Mouse (Mus musculus) CH12.LX (cell line): Measurements from ENCODE around the gene Fos. TPM values are rescaled to one million over a fixed set of nuclear protein-coding genes. Genes with fewer than 3 reads are reported as not detected.

Experiments
- DNase-seq: peaks from one replicate; pipeline ENCODE4 v3.0.0-alpha.2; 2013; ENCODE audit errors: extremely low read depth
- H3K27ac ChIP-seq: 2 replicates; pipeline ENCODE4 v1.5.1; 2012; ENCODE audit warnings: low read depth, mild to moderate bottlenecking, control low read depth, moderate library complexity; ENCODE audit not compliant: insufficient read depth
- H3K27me3 ChIP-seq: replicated peaks from 2 replicates; pipeline ENCODE3; 2012; ENCODE audit warnings: inconsistent platforms
- H3K36me3 ChIP-seq, 2 experiments: replicated peaks in 1 of 2; 2 replicates each; pipeline versions ENCODE3 to v1.6.1; 2012; ENCODE audit warnings: inconsistent platforms in 1 of 2, low read length in 1 of 2, mild to moderate bottlenecking in 1 of 2, mixed read lengths in 1 of 2, moderate library complexity in 1 of 2; ENCODE audit not compliant: control insufficient read depth in 1 of 2, insufficient read depth in 1 of 2
- H3K4me1 ChIP-seq, 2 experiments: 2 replicates each; pipeline ENCODE4 v1.6.1; 2012; ENCODE audit warnings: inconsistent platforms in 1 of 2, moderate library complexity in 1 of 2; ENCODE audit not compliant: insufficient read depth in 2 of 2, control insufficient read depth in 1 of 2
- H3K4me2 ChIP-seq: 2 replicates; pipeline ENCODE4 v1.6.1; 2012; ENCODE audit warnings: low read depth, mild to moderate bottlenecking, control low read depth; ENCODE audit not compliant: poor library complexity, insufficient read depth, severe bottlenecking
- H3K4me3 ChIP-seq, 3 experiments: fragments of 150-350 bp in 1 of 3; sonication (generic) in 1 of 3; replicated peaks in 1 of 3; 2 replicates each; pipeline versions ENCODE3 to v1.5.1; 2011 to 2012; ENCODE audit warnings: low read depth in 2 of 3, low read length in 2 of 3, mild to moderate bottlenecking in 2 of 3, moderate library complexity in 2 of 3, control low read depth in 1 of 3, improper control_type of control experiment in 1 of 3, inconsistent platforms in 1 of 3, mixed read lengths in 1 of 3; ENCODE audit not compliant: poor library complexity in 1 of 3
- H3K79me2 ChIP-seq: replicated peaks from 2 replicates; pipeline ENCODE4 v1.6.1; 2012; ENCODE audit warnings: mild to moderate bottlenecking, moderate library complexity; ENCODE audit not compliant: control insufficient read depth, poor library complexity, insufficient read depth, severe bottlenecking; ENCODE audit errors: extremely low read depth
- H3K9ac ChIP-seq: 2 replicates; pipeline ENCODE4 v1.6.1; 2012; ENCODE audit warnings: low read depth, mild to moderate bottlenecking, control low read depth, moderate library complexity; ENCODE audit not compliant: insufficient read depth
- H3K9me3 ChIP-seq: replicated peaks from 2 replicates; pipeline ENCODE3; 2012; ENCODE audit warnings: low read length, inconsistent platforms, mixed read lengths
- BHLHE40 ChIP-seq: IDR thresholded peaks from 2 replicates; pipeline ENCODE4 v1.6.1; 2011; ENCODE audit warnings: mild to moderate bottlenecking, low read depth, low read length, improper control_type of control experiment
- CHD1 ChIP-seq: IDR thresholded peaks from 2 replicates; pipeline ENCODE4 v1.6.1; 2012; ENCODE audit warnings: low read depth, low read length, improper control_type of control experiment, inconsistent platforms
- CTCF ChIP-seq, 2 experiments: IDR thresholded peaks in 1 of 2; conservative IDR thresholded peaks in 1 of 2; 2 replicates each; pipeline ENCODE4 v1.5.1; 2011 to 2012; ENCODE audit warnings: low read depth in 2 of 2, low read length in 2 of 2, improper control_type of control experiment in 1 of 2, inconsistent platforms in 1 of 2, mild to moderate bottlenecking in 1 of 2, moderate library complexity in 1 of 2
- ELF1 ChIP-seq: IDR thresholded peaks from 2 replicates; pipeline ENCODE4 v1.6.1; 2014; ENCODE audit warnings: low read depth, mild to moderate bottlenecking, inconsistent platforms, low read length, improper control_type of control experiment
- EP300 ChIP-seq: IDR thresholded peaks from 2 replicates; pipeline ENCODE4 v1.6.1; 2011; ENCODE audit warnings: low read length, improper control_type of control experiment
- ETS1 ChIP-seq: conservative IDR thresholded peaks from 2 replicates; pipeline ENCODE4 v1.6.1; 2012; ENCODE audit warnings: low read depth, mild to moderate bottlenecking, inconsistent platforms, low read length, improper control_type of control experiment, moderate library complexity
- GABPA ChIP-seq: IDR thresholded peaks from 2 replicates; pipeline ENCODE4 v1.6.1; 2012; ENCODE audit warnings: low read depth, low read length, improper control_type of control experiment, inconsistent platforms; ENCODE audit not compliant: insufficient replicate concordance
- IRF4 ChIP-seq: IDR thresholded peaks from 2 replicates; pipeline ENCODE4 v1.6.1; 2014; ENCODE audit warnings: low read depth, mild to moderate bottlenecking, inconsistent platforms, low read length, improper control_type of control experiment
- JUN ChIP-seq: IDR thresholded peaks from 2 replicates; pipeline ENCODE4 v1.6.1; 2011; ENCODE audit warnings: low read depth, mild to moderate bottlenecking, low read length, improper control_type of control experiment, moderate library complexity; ENCODE audit not compliant: insufficient read depth
- MAX ChIP-seq: IDR thresholded peaks from 2 replicates; pipeline ENCODE4 v1.6.1; 2011; ENCODE audit warnings: low read length, improper control_type of control experiment
- MEF2A ChIP-seq: IDR thresholded peaks from 2 replicates; pipeline ENCODE4 v1.6.1; 2014; ENCODE audit warnings: low read depth, mild to moderate bottlenecking, inconsistent platforms, low read length, improper control_type of control experiment, borderline replicate concordance
- MYC ChIP-seq: IDR thresholded peaks from 2 replicates; pipeline ENCODE4 v1.6.1; 2011; ENCODE audit warnings: low read depth, mild to moderate bottlenecking, improper control_type of control experiment, low read length
- NRF1 ChIP-seq: IDR thresholded peaks from 2 replicates; pipeline ENCODE4 v1.6.1; 2014; ENCODE audit warnings: low read depth, mild to moderate bottlenecking, inconsistent platforms, low read length, improper control_type of control experiment, moderate library complexity
- RAD21 ChIP-seq: IDR thresholded peaks from 2 replicates; pipeline ENCODE4 v1.6.1; 2011; ENCODE audit warnings: low read depth, mild to moderate bottlenecking, low read length, improper control_type of control experiment, moderate library complexity
- RCOR1 ChIP-seq: conservative IDR thresholded peaks from 2 replicates; pipeline ENCODE4 v1.6.1; 2012; ENCODE audit warnings: low read depth, mild to moderate bottlenecking, inconsistent platforms, low read length, improper control_type of control experiment
- SIN3A ChIP-seq: IDR thresholded peaks from 2 replicates; pipeline ENCODE4 v1.6.1; 2012; ENCODE audit warnings: low read length, improper control_type of control experiment, inconsistent platforms
- SMC3 ChIP-seq: IDR thresholded peaks from 2 replicates; pipeline ENCODE4 v1.6.1; 2011; ENCODE audit warnings: low read depth, low read length, improper control_type of control experiment
- TBP ChIP-seq: conservative IDR thresholded peaks from 2 replicates; pipeline ENCODE4 v1.6.1; 2011; ENCODE audit warnings: low read depth, low read length, improper control_type of control experiment
- UBTF ChIP-seq: IDR thresholded peaks from 2 replicates; pipeline ENCODE4 v1.6.1; 2012; ENCODE audit warnings: low read depth, mild to moderate bottlenecking, inconsistent platforms, low read length, improper control_type of control experiment, moderate library complexity
- ZMIZ1 ChIP-seq: IDR thresholded peaks from 2 replicates; pipeline ENCODE4 v1.6.1; 2012; ENCODE audit warnings: low read depth, mild to moderate bottlenecking, inconsistent platforms, low read length, improper control_type of control experiment
- dilution Hi-C: fragments of 300-500 bp; cut with MboI; formaldehyde crosslinking; loops from 2 replicates; pipeline ENCODE4 v1.14.3; 2020; ENCODE audit warnings: low sequenced_read_pairs; ENCODE audit not compliant: extremely low pct_unique_long_range_greater_than_20kb, extremely low pct_ligation_motif_present
- in situ Hi-C: fragments of 300-500 bp; cut with MboI; formaldehyde crosslinking; loops from 3 replicates; pipeline ENCODE4 v1.14.3; 2019; ENCODE audit warnings: low sequenced_read_pairs, low pct_ligation_motif_present, low pct_unique_long_range_greater_than_20kb, mixed read lengths
- polyA plus RNA-seq: library from polyadenylated mRNA; unstranded; fragments of >175 nt; gene quantifications from 2 replicates; pipeline ENCODE4 v1.2.1, GENCODE M21; 2012; ENCODE audit warnings: low read depth; ENCODE audit not compliant: insufficient read length
- total RNA-seq, 2 experiments: library from RNA; depleted of rRNA; stranded (reverse); fragments of 300-350 nt in 1 of 2; fragments of >200 nt in 1 of 2; gene quantifications; 2 replicates each; pipeline ENCODE4 v1.2.3; 2012 to 2014

Fos gene
- total and polyA plus RNA-seq, 3 experiments: 0.11 to 0.20 (median 0.17) TPM

DNA sequence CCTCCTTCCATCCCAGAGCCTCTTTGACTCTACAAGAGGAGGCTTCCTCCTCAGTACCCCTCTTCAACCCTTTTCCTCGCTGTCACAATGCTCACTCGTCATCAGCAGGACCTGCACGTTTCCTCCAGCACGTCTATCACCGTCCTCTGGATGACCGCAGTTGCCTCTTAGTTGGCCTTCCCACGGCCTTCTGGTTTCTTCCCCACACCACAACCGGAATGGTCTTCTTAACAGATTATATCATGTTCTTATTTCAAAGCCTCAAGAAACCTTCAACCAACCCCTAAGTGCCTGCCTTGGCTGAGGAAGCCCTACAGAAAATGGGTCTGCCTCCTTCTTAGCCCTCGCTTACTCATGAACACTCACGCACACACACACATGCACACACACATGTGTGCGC lies 48.0 kb upstream of the Fos start:
- Histone ChIP-seq H3K4me2 (no peak overlapping the region), H3K4me3 (no peak overlapping the region), H3K9ac (no peak overlapping the region), H3K9me3 (no peaks in the 10 kb centered on the region), H3K79me2 (no peaks in the 10 kb centered on the region), H3K4me1 (peaks cover 6 to 20% of the 10 kb centered on the region in 2 experiments), H3K27ac (no peak overlapping the region), H3K27me3 (peaks cover 4% of the 10 kb centered on the region), H3K36me3 (no peaks in the 10 kb centered on the region)
- dilution Hi-C loops: no loop called here
- TF ChIP-seq RCOR1 (no peak), ZMIZ1 (no peak), SMC3 (no peak), UBTF (no peak), IRF4 (no peak), JUN (no peak), RAD21 (no peak), TBP (no peak), ELF1 (no peak), EP300 (no peak), CTCF (conservative IDR thresholded peaks at IDR 0.05 in 1 of 2, IDR thresholded peaks at IDR 0.05 in 1 of 2; ENCODE audit: low read depth in 2 of 2, low read length in 2 of 2) (no peak), SIN3A (no peak), MAX (no peak), MEF2A (no peak), NRF1 (no peak), GABPA (no peak), ETS1 (no peak), CHD1 (no peak), MYC (no peak)
- no peak for DNase-seq
- in situ Hi-C loops: no loop called here

DNA sequence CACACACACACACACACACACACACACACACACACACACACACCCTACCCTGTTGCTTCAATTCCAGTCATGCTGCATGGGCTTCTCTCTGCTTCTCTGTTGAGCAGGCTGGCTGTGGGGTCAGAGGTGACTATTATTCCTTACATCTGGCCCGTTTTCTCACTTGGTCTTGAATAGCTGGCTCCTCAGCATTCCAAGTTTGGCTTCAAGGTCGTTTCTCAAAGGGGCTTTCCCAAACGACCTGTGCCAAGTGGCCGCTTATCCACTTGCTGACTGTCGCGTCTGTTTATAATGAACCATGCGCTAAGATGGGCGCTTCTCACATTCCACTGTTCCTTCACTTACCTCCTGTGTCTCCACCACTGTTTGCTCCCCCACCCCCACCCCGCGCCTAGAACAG lies 47.6 kb upstream of the Fos start:
- no peak for DNase-seq
- in situ Hi-C loops (no loop called here), dilution Hi-C loops (no loop called here)
- Histone ChIP-seq H3K27ac (no peak overlapping the region), H3K9me3 (no peaks in the 10 kb centered on the region), H3K4me3 (no peak overlapping the region), H3K27me3 (peaks cover 3% of the 10 kb centered on the region), H3K4me1 (peaks cover 6 to 20% of the 10 kb centered on the region in 2 experiments), H3K79me2 (no peaks in the 10 kb centered on the region), H3K9ac (no peak overlapping the region), H3K36me3 (no peaks in the 10 kb centered on the region), H3K4me2 (no peak overlapping the region)
- no peak for TF ChIP-seq ELF1
- TF ChIP-seq BHLHE40: no peak
- no peak for TF ChIP-seq MYC
- no peak for TF ChIP-seq MEF2A
- no peak for TF ChIP-seq CHD1
